Mouse (Mus musculus) layer of hippocampus, adult 8-10 months (tissue): ENCODE measurements around the gene Neurl3. TPM values are rescaled to one million over a fixed set of nuclear protein-coding genes. Genes with fewer than 3 reads are reported as not detected.

ENCODE experiments used
- total RNA-seq, 4 experiments: library from RNA; stranded (reverse); gene quantifications; 2 replicates each; pipeline ENCODE4 v1.2.4; 2022

Gene Neurl3
- total RNA-seq, 4 experiments from 2014 or later = 0.41 to 3.4 (median 1.2) TPM

Other genes starting within 250 kb of the Neurl3 start
- 10 to 100 TPM; 39.0 to 42.6 (median 40.2) TPM for gene Hs6st1, start 206.3 kb downstream of the Neurl3 start, total RNA-seq
- gene Uggt1, start 30.0 kb downstream of the Neurl3 start, total RNA-seq = 10 to 100 TPM; 33.6 to 53.2 (median 41.5) TPM
- gene Arid5a, start 33.1 kb upstream of the Neurl3 start, total RNA-seq = 10 to 100 TPM; 18.1 to 22.0 (median 18.8) TPM
- gene Kansl3, start 94.5 kb upstream of the Neurl3 start, total RNA-seq = 10 to 100 TPM; 60.0 to 93.5 (median 78.2) TPM
- not detected for gene Fer1l5, start 97.6 kb upstream of the Neurl3 start, total RNA-seq
- gene Lman2l, start 170.6 kb upstream of the Neurl3 start, total RNA-seq = 10 to 100 TPM; 56.0 to 81.9 (median 69.0) TPM
- 10 to 100 TPM; 14.8 to 17.9 (median 16.2) TPM for gene Cnnm4, start 196.9 kb upstream of the Neurl3 start, total RNA-seq
- 10 to 100 TPM; 33.3 to 47.2 (median 35.7) TPM for gene Cnnm3, start 237.2 kb upstream of the Neurl3 start, total RNA-seq